Mouse (Mus musculus) gastrocnemius, adult 2 months (tissue): ENCODE data around the gene Gm10382. TPM values are rescaled to one million over a fixed set of nuclear protein-coding genes. Genes with fewer than 3 reads are reported as not detected.
"Not testable (repeated sequence)": the region's sequence is repeated elsewhere in the genome, so short reads cannot be mapped to it uniquely, and the experiment has no call there.

Experiments
- DNase-seq: peaks from one replicate; pipeline ENCODE4 v3.0.0; 2022
- H3K27ac ChIP-seq: fragments of 200-600 bp; 2 replicates; pipeline ENCODE4 v1.8.1; 2022; ENCODE audit warnings: mild to moderate bottlenecking
- H3K4me3 ChIP-seq: fragments of 200-600 bp; 2 replicates; pipeline ENCODE4 v1.8.1; 2022; ENCODE audit warnings: mild to moderate bottlenecking, moderate library complexity
- CTCF ChIP-seq: fragments of 200-600 bp; IDR thresholded peaks from 2 replicates; pipeline ENCODE4 v1.8.1; 2022; ENCODE audit warnings: antibody characterized with exemption, mild to moderate bottlenecking, moderate library complexity
- intact Hi-C: fragments of 180-260 bp; cut with DNase I; formaldehyde crosslinking; loops from one replicate; pipeline ENCODE4 v1.15.1; 2025
- total RNA-seq, 2 experiments: library from RNA; stranded (reverse); gene quantifications; 2 replicates each; pipeline ENCODE4 v1.2.3; 2021

Gm10382 gene
- total RNA-seq, 2 experiments from 2014 or later, result not detected

DNA sequence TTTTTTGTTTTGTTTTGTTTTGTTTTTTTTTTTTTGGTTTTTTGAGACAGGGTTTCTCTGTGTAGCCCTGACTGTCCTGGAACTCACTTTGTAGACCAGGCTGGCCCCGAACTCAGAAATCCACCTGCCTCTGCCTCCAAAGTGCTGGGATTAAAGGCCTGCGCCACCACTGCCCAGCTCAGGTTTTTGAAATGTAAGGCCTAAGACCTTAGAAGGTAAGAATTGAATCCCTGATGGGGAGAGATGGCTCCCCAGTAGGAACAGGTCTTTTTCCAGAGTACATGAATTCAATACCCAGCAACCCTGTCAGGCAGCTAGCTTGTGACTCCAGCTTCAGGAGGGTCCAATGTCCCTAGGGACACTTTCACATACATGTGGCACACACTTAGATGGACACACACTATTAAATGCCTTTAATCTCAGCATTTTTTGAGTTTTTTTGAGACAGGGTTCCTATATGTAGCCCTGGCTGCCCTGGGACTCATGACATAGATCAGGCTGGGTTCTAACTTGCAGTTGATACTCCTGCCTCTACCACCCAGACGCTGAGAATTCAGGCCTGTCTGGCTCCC, 1.9 kb downstream of the Gm10382 start:
- intact Hi-C loops, result no loop called here
- TF ChIP-seq CTCF, result no peak
- DNase-seq, result no peak
- Histone ChIP-seq H3K4me3 (peak overlapping the region; percentile 81), H3K27ac (peak overlapping the region; percentile 98)

- intact Hi-C loops, result no loop called here
- TF ChIP-seq CTCF, result no peak
- DNase-seq, result peak; percentile 84
- Histone ChIP-seq H3K27ac (peak overlapping the region; percentile 98), H3K4me3 (peak overlapping the region; percentile 69)
Observed at GRCm38 (mm10) chr5:125391609-125392008, 2.5 kb downstream of the Gm10382 start.

DNA sequence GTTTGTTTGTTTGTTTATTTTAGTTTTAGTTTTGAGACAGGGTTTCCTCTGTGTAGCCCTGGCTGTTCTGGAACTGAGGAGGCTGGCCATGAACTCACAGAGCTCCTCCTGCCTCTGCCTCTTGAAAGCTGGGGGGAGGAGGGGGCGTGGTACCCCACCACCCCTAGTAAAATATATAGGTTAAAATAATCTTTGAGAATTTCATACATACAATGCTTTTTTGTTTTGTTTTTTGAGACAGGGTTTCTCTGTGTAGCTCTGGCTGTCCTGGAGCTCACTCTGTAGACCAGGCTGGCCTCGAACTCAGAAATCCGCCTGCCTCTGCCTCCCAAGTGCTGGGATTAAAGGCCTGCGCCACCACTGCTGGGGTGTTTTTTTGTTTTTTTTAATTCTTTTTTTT, 3.1 kb downstream of the Gm10382 start:
- DNase-seq, intact Hi-C loops: not testable (repeated sequence)
- peak overlapping the region; percentile 98 for H3K27ac ChIP-seq
- H3K4me3 ChIP-seq, result peak overlapping the region; percentile 69

GRCm38 (mm10) chr5:125392618-125392976, 3.5 kb downstream of the Gm10382 start:
- H3K27ac ChIP-seq, result peak overlapping the region; percentile 98
- no peak for TF ChIP-seq CTCF
- intact Hi-C loops, result no loop called here
- H3K4me3 ChIP-seq, result peak overlapping the region; percentile 69
- DNase-seq, result peak; percentile 69

DNA sequence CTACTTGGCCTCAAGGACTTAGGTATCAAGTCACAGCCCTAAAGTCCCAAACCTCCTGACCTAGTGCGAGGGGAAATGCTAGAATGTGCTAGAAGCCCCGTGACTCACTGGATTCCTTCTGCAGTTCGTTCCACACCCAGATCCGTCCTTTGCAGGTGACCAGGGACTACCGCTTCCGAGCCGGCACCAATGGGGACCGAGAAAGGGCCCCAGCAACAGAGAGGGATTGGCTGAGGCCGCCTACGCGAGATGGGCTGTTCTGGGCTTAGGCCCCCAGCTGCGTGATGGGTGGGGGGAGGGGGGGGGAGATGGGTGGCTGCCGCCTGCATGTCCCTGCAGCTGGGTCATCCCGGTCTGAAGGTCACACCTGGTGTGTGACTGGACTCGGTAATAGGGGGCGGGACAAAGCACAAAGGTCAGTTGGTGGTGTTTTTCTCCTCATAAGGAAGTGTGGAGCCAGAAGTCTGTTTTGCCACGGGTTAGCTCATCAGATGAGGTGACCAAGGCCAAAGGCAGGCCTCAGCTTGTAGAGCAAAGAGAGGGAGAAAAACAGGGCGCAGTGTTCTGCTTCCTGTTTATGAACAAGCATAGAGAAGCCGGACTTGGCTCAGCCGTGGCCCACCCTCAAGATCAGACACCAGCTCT, 4.0 kb downstream of the Gm10382 start:
- no peak for TF ChIP-seq CTCF
- intact Hi-C loops, result no loop called here
- DNase-seq, result peak; percentile 98
- peak overlapping the region; percentile 69 for H3K4me3 ChIP-seq
- peak overlapping the region; percentile 98 for H3K27ac ChIP-seq

GRCm38 (mm10) chr5:125393622-125394603, 4.8 kb downstream of the Gm10382 start:
- Histone ChIP-seq H3K4me3 (peak overlapping the region; percentile 69), H3K27ac (peak overlapping the region; percentile 98)
- no peak for TF ChIP-seq CTCF
- intact Hi-C loops, result no loop called here
- peak; percentile 82 for DNase-seq

DNA sequence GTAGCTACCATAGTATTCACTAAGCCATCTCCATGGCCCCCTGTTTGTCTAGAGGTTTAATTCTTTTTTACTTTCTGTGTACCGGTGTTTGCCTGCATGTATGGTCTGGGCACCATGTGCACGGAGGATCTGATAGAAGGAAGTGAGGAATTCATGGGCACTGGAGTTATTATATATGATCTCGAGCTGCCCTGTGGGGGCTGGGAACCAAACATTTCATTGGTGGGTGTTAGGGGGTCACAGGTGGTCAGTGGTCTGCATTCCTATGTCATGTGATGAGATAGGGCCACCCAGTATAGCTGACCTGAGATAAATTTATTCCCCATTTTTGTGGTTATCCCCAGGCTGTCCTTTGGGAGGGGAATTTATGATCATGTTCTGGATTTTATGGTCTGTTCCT, 5.9 kb downstream of the Gm10382 start:
- TF ChIP-seq CTCF, result no peak
- H3K27ac ChIP-seq, result peak overlapping the region; percentile 98
- H3K4me3 ChIP-seq, result no peak overlapping the region; the same call in 1 of the 2 replicates

DNA sequence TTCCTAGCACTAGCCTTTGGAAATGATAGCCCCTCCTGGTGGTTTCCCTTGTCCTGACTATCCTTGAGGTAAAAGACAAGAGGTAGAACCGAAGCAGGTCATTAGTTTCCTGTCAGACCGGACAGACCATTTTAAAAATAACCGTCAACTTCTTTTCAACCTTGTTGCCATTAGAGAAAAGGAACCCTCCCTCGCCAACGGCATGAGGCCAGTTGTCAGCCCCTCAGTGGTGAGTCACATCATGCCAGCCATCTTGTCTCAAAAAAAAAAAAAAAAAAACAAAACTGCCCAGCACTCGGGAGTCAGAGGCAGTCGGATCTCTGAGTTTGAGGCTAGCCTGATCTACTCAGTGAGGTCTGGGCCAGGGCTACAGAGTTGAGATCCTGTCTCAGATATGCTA, 11.8 kb downstream of the Gm10382 start:
- no peak overlapping the region for H3K27ac ChIP-seq
- intact Hi-C loops, result no loop called here
- TF ChIP-seq CTCF, result no peak
- H3K4me3 ChIP-seq, result no peak overlapping the region
- no peak for DNase-seq

More for the DNA sequence above, 5.9 kb downstream of the Gm10382 start:
- DNase-seq, result no peak
- intact Hi-C loops, result no loop called here

DNA sequence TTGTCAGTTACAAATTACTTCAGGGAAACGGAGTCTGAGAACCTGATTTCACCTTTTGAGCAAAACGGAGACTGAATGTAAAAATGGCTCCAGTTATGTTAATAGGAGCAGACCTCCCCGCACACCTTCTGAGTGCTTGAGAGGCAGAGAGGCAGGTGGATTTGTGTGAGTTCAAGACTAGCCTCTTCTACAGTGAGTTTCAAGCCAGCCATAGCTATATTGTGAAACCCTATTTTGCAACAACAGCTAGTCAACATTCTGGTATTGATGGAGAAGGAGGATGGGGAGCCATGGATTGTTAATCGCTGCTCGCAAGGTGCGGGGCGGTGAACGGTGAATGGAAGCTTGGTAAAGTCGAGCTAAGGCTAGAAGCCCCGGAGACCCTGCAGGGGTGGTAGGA, 13.4 kb downstream of the Gm10382 start:
- Histone ChIP-seq H3K27ac (no peak overlapping the region), H3K4me3 (no peak overlapping the region)
- intact Hi-C loops, result no loop called here
- TF ChIP-seq CTCF, result no peak
- no peak for DNase-seq

DNA sequence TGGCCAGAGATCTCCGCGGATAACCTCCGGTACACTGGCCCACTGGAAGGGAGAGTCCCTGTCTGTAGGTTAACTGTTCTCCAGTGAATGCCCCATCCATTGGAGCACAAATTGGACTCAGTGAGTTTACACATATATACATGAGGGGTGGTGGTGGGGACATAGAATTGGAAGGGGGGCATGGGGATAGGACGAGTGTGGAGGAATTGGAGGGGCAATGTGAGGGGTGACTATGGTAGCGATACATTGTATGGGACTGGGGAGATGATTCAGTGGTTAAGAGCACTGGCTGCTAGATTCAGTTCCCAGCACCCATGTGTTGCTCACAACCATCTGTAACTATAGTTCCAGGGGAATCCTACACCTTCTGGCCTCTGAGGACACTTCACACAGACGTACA, 13.9 kb downstream of the Gm10382 start:
- Histone ChIP-seq H3K27ac (peak overlapping the region; percentile 96), H3K4me3 (no peak overlapping the region)
- intact Hi-C loops, result no loop called here

GRCm38 (mm10) chr5:125403481-125404465, 14.7 kb downstream of the Gm10382 start:
- intact Hi-C loops, result loop anchor here (2.0 kb wide), 1 partner anchor 15 kb away; the partner anchor contains the start of gene Gm10382
- peak overlapping the region; percentile 96 for H3K27ac ChIP-seq
- TF ChIP-seq CTCF, result no peak
- peak overlapping the region; percentile 87 for H3K4me3 ChIP-seq
- DNase-seq, result peak; percentile 66

More for the DNA sequence above, 13.9 kb downstream of the Gm10382 start:
- TF ChIP-seq CTCF, result no peak
- no peak for DNase-seq

DNA sequence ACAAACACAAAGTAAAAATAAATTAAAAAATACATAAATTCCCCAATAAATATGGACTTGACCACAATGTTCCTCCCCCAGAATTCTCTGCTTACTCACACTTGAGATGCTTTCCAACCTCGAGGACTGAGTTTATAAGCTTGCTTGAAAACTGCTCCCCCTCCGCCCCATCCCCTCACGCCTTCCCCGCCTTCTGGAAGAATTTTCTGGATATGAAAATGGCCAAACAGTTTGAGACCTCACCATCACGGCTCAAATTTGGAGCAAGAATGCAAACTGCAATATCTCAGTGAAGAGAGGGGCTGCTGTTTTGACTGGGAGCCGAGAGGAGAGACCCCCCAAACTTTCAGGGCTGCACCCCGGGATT, 15.4 kb downstream of the Gm10382 start:
- intact Hi-C loops, result loop anchor here (2.0 kb wide), 1 partner anchor 16 kb away; the partner anchor contains the start of gene Gm10382
- no peak for TF ChIP-seq CTCF
- peak overlapping the region; percentile 87 for H3K4me3 ChIP-seq
- no peak for DNase-seq
- H3K27ac ChIP-seq, result peak overlapping the region; percentile 96
